Mouse (Mus musculus): Measurements from ENCODE around the gene Fam83d. TPM values are rescaled to one million over a fixed set of nuclear protein-coding genes. Genes with fewer than 3 reads are reported as not detected.

The Fam83d gene
- polyA plus RNA-seq, 1 experiment from 2014 or later: 57.6 TPM

DNA sequence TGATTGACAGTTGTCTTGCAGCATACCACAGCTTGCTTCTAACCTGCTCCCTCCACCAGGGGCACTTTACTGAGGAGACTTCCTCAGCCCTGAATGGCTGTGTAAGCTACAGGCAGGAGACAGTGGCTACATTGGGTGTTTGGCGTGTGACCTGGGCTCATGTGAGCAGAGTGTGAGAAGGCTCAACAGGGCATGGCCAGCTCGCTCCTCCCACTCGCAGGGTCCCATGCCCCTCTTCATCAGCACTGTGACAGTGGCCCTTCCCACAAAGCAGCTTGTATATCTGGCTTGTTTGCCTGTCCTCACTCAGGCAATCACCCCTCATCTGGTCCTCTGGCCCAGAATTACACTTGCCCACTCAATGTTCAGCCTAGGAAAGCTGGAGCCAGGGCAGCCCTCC lies 28.8 kb upstream of the Fam83d start:
- 0 out of 2 replicates have a peak, but pooled peaks have one; percentile 55 for ATAC-seq (ENCODE audit: low FRiP score, low TSS enrichment)
- no peaks in the 10 kb centered on the region for H3K9me3 ChIP-seq (ENCODE audit: control insufficient read depth, low read length)
- 76% methylated on average over 3 of the region's 3 CpGs for WGBS

DNA sequence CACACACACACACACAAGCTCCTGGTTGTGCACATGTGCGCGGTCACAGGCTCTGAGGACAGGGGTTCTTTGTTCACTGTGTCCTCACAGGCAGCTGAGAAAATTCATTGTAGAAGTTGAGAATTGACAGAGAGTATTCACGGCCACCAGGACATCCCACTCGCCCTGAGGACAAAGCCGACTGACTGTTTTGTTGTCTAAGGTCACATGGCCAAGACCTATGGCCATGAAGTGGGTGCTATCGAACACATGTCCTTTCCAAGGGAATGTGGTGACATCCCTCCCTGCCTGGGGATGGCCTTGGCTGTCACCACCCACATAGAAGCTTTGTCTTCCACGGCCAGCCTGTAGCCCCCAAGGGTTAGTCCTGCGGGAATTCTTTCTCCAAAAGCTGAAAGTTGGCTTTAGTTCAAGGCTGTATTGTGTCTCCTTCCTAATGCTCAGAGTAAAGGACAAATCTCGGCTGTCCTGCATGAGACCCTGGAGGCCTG lies 26.8 kb upstream of the Fam83d start:
- no peak overlapping the region for H3K4me2 ChIP-seq (replicated peaks; ENCODE audit: low read depth, low read length)
- WGBS: 67% methylated on average over 9 of the region's 9 CpGs
- H3K4me1 ChIP-seq (ENCODE audit: control insufficient read depth, insufficient read depth, low read length): no peaks in the 10 kb centered on the region
- no peak overlapping the region for H3K9ac ChIP-seq (ENCODE audit: low read depth, low read length)
- H3K36me3 ChIP-seq (ENCODE audit: control insufficient read depth, insufficient read depth, low read length): no peaks in the 10 kb centered on the region
- H3K27ac ChIP-seq (ENCODE audit: low read depth, low read length): no peak overlapping the region
- no peaks in the 10 kb centered on the region for H3K9me3 ChIP-seq (ENCODE audit: control insufficient read depth, low read length)
- no peak for ATAC-seq (ENCODE audit: low FRiP score, low TSS enrichment)
- no peaks in the 10 kb centered on the region for H3K27me3 ChIP-seq (ENCODE audit: control insufficient read depth, insufficient read depth, low read length)
- H3K4me3 ChIP-seq (ENCODE audit: low read length): no peak overlapping the region

More for the DNA sequence above, 28.8 kb upstream of the Fam83d start:
- no peaks in the 10 kb centered on the region for H3K36me3 ChIP-seq (ENCODE audit: control insufficient read depth, insufficient read depth, low read length)
- no peaks in the 10 kb centered on the region for H3K27me3 ChIP-seq (ENCODE audit: control insufficient read depth, insufficient read depth, low read length)
- no peaks in the 10 kb centered on the region for H3K4me1 ChIP-seq (ENCODE audit: control insufficient read depth, insufficient read depth, low read length)
- no peak overlapping the region for H3K27ac ChIP-seq (ENCODE audit: low read depth, low read length)
- no peak overlapping the region for H3K4me2 ChIP-seq (replicated peaks; ENCODE audit: low read depth, low read length)
- H3K4me3 ChIP-seq (ENCODE audit: low read length): no peak overlapping the region
- no peak overlapping the region for H3K9ac ChIP-seq (ENCODE audit: low read depth, low read length)

DNA sequence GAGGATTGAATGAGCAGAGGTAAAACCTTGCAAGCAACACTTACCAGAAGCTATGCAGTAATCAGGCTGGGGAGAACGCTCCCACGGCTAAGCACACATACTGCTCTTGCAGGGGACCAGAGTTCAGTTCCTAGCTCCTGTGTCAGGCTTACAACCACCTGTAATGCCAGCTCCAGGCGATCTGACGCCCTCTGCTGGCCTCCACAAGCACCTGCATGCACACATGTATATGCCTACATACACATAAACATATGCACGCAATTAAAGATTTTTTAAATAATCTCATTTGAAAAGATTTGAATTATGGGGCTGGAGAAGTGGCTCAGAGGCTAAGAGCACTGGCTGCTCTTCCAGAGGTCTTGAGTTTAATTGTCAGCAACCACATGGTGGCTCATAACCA lies 25.5 kb upstream of the Fam83d start:
- no peaks in the 10 kb centered on the region for H3K4me1 ChIP-seq (ENCODE audit: control insufficient read depth, insufficient read depth, low read length)
- no peak overlapping the region for H3K27ac ChIP-seq (ENCODE audit: low read depth, low read length)
- 74% methylated on average over 5 of the region's 5 CpGs for WGBS
- H3K36me3 ChIP-seq (ENCODE audit: control insufficient read depth, insufficient read depth, low read length): no peaks in the 10 kb centered on the region
- H3K4me2 ChIP-seq (replicated peaks; ENCODE audit: low read depth, low read length): no peak overlapping the region
- H3K9me3 ChIP-seq (ENCODE audit: control insufficient read depth, low read length): no peaks in the 10 kb centered on the region
- ATAC-seq (ENCODE audit: low FRiP score, low TSS enrichment): no peak
- no peak overlapping the region for H3K9ac ChIP-seq (ENCODE audit: low read depth, low read length)
- no peak overlapping the region for H3K4me3 ChIP-seq (ENCODE audit: low read length)
- H3K27me3 ChIP-seq (ENCODE audit: control insufficient read depth, insufficient read depth, low read length): no peaks in the 10 kb centered on the region

DNA sequence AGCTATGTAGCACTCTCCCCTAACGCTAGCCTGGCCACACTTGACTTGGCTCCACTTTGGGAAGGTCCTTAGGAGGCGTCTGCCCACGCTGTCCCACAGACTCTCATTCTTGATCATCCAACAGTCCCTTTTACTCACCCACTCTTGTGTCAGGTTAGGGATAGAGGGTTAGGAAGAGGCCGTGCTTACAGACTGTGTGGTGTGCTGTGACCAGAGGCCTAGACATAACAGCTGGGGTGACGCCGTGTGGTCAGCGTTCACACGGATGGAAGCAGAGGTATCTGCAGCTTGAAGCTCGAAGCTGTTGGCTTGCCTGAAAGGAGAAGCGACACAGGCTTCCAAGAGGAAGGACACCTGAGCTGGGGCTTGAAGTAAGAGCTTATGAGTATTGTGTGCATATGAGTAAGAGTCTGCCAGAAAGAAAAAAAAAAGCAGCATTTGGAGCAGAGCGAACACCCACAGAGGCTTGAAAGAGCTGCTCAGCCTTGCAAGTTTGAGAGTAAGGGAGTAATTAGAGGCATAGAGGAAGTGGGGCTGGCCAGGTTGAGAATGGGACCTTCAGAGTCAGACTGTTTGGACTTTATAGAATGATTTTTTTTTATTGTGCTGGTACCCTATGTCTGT lies 24.3 kb upstream of the Fam83d start:
- ATAC-seq (ENCODE audit: low FRiP score, low TSS enrichment): no peak
- no peak overlapping the region for H3K4me2 ChIP-seq (replicated peaks; ENCODE audit: low read depth, low read length)
- no peaks in the 10 kb centered on the region for H3K4me1 ChIP-seq (ENCODE audit: control insufficient read depth, insufficient read depth, low read length)
- H3K27ac ChIP-seq (ENCODE audit: low read depth, low read length): no peak overlapping the region
- no peaks in the 10 kb centered on the region for H3K27me3 ChIP-seq (ENCODE audit: control insufficient read depth, insufficient read depth, low read length)
- H3K9ac ChIP-seq (ENCODE audit: low read depth, low read length): no peak overlapping the region
- H3K4me3 ChIP-seq (ENCODE audit: low read length): no peak overlapping the region
- H3K9me3 ChIP-seq (ENCODE audit: control insufficient read depth, low read length): no peaks in the 10 kb centered on the region
- 87% methylated on average over 11 of the region's 11 CpGs for WGBS
- H3K36me3 ChIP-seq (ENCODE audit: control insufficient read depth, insufficient read depth, low read length): no peaks in the 10 kb centered on the region

DNA sequence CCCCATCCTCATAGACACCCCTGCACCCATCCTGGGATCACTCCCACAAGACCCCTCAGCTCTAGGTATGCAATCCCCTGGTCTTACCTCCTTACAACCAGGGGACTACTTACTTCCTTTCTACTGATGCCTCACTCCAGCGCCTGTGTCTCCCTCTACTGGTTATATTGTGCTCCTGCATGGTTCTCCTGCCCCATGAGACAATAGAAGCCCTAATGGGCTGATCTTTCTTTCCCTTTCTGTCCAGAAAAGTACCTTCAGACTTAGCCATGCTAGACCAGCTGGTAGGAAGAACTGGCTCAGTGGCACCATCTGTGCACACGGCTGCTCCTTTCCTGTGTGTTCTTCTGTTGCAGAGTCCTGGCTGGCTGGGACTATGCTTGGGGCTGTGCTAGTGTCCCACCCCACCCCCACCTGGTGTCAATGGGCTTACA lies 22.8 kb upstream of the Fam83d start:
- H3K9me3 ChIP-seq (ENCODE audit: control insufficient read depth, low read length): no peaks in the 10 kb centered on the region
- peak; percentile 65; the same call in 1 of the 2 replicates for ATAC-seq (ENCODE audit: low FRiP score, low TSS enrichment)
- WGBS: 21% methylated on average over 2 of the region's 2 CpGs

DNA sequence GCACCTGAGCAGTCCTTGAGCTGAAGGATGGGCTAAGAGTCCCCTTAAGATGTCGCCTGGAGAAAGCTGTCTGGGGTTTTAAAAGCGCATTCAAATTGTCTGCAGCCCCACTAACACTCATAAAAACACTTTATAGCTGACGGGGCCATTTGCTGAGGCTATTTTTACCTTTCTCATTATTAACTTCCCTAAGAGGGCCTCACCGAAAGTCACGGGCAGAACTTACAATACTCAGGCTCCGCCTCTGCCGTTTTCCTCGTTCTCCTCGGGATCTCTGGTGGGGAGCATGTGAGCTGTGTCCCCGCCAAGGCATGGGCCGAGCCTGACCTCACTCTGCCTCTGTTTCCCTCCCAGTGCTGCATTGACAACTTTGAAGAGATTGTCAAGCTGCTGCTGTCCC lies 21.7 kb upstream of the Fam83d start:
- no peak overlapping the region for H3K4me2 ChIP-seq (replicated peaks; ENCODE audit: low read depth, low read length)
- 54% methylated on average over 11 of the region's 11 CpGs for WGBS

More for the DNA sequence above, 22.8 kb upstream of the Fam83d start:
- H3K4me1 ChIP-seq (ENCODE audit: control insufficient read depth, insufficient read depth, low read length): no peaks in the 10 kb centered on the region
- H3K27ac ChIP-seq (ENCODE audit: low read depth, low read length): no peak overlapping the region
- H3K4me3 ChIP-seq (ENCODE audit: low read length): no peak overlapping the region
- no peak overlapping the region for H3K9ac ChIP-seq (ENCODE audit: low read depth, low read length)
- no peaks in the 10 kb centered on the region for H3K36me3 ChIP-seq (ENCODE audit: control insufficient read depth, insufficient read depth, low read length)
- no peak overlapping the region for H3K4me2 ChIP-seq (replicated peaks; ENCODE audit: low read depth, low read length)
- H3K27me3 ChIP-seq (ENCODE audit: control insufficient read depth, insufficient read depth, low read length): no peaks in the 10 kb centered on the region

DNA sequence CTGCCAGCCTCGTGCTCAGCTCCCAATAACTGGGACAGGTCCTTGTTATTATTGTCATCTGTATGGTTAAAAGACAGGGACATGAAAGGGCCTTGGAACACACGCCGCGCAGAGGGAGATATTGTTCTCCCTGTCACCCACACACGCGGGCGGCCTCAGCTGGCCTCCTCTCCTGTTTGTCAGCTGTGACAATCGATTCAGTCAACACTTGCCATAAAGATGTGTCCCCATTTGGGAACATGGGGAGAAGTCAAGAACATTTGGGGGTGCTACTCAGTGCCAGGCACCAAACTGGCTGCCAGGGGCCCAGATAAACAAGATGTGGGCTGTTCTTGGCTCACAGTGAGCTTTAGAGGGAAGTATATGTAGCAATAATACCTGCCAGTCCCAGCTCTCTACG lies 18.5 kb upstream of the Fam83d start:
- no peak overlapping the region for H3K9ac ChIP-seq (ENCODE audit: low read depth, low read length)

More for the DNA sequence above, 21.7 kb upstream of the Fam83d start:
- ATAC-seq (ENCODE audit: low FRiP score, low TSS enrichment): no peak
- H3K27me3 ChIP-seq (ENCODE audit: control insufficient read depth, insufficient read depth, low read length): no peaks in the 10 kb centered on the region
- H3K4me3 ChIP-seq (ENCODE audit: low read length): no peak overlapping the region
- H3K9me3 ChIP-seq (ENCODE audit: control insufficient read depth, low read length): no peaks in the 10 kb centered on the region
- H3K9ac ChIP-seq (ENCODE audit: low read depth, low read length): no peak overlapping the region
- H3K4me1 ChIP-seq (ENCODE audit: control insufficient read depth, insufficient read depth, low read length): no peaks in the 10 kb centered on the region
- no peaks in the 10 kb centered on the region for H3K36me3 ChIP-seq (ENCODE audit: control insufficient read depth, insufficient read depth, low read length)
- no peak overlapping the region for H3K27ac ChIP-seq (ENCODE audit: low read depth, low read length)

GRCm38 (mm10) chr2:158760231-158760630 lies 7.7 kb upstream of the Fam83d start:
- Histone ChIP-seq H3K9ac (ENCODE audit: low read depth, low read length) (no peak overlapping the region), H3K27ac (ENCODE audit: low read depth, low read length) (no peak overlapping the region), H3K27me3 (ENCODE audit: control insufficient read depth, insufficient read depth, low read length) (no peaks in the 10 kb centered on the region), H3K4me2 (replicated peaks; ENCODE audit: low read depth, low read length) (no peak overlapping the region), H3K4me3 (ENCODE audit: low read length) (no peak overlapping the region), H3K4me1 (ENCODE audit: control insufficient read depth, insufficient read depth, low read length) (no peaks in the 10 kb centered on the region), H3K9me3 (ENCODE audit: control insufficient read depth, low read length) (no peaks in the 10 kb centered on the region), H3K36me3 (ENCODE audit: control insufficient read depth, insufficient read depth, low read length) (no peaks in the 10 kb centered on the region; the same call in none of the 2 replicates)
- 71% methylated on average over 2 of the region's 2 CpGs for WGBS
- ATAC-seq (ENCODE audit: low FRiP score, low TSS enrichment): no peak

More for the DNA sequence above, 18.5 kb upstream of the Fam83d start:
- Histone ChIP-seq H3K4me1 (ENCODE audit: control insufficient read depth, insufficient read depth, low read length) (peaks cover 2% of the 10 kb centered on the region; the same call in 1 of the 2 replicates), H3K27ac (ENCODE audit: low read depth, low read length) (no peak overlapping the region), H3K36me3 (ENCODE audit: control insufficient read depth, insufficient read depth, low read length) (no peaks in the 10 kb centered on the region), H3K27me3 (ENCODE audit: control insufficient read depth, insufficient read depth, low read length) (no peaks in the 10 kb centered on the region), H3K9me3 (ENCODE audit: control insufficient read depth, low read length) (no peaks in the 10 kb centered on the region), H3K4me3 (ENCODE audit: low read length) (no peak overlapping the region), H3K4me2 (replicated peaks; ENCODE audit: low read depth, low read length) (no peak overlapping the region)
- WGBS: 87% methylated on average over 9 of the region's 9 CpGs
- no peak for ATAC-seq (ENCODE audit: low FRiP score, low TSS enrichment)

GRCm38 (mm10) chr2:158762339-158762738 lies 5.6 kb upstream of the Fam83d start:
- H3K4me3 ChIP-seq (ENCODE audit: low read length): no peak overlapping the region
- H3K9ac ChIP-seq (ENCODE audit: low read depth, low read length): no peak overlapping the region
- H3K27me3 ChIP-seq (ENCODE audit: control insufficient read depth, insufficient read depth, low read length): no peaks in the 10 kb centered on the region
- no peak for ATAC-seq (ENCODE audit: low FRiP score, low TSS enrichment)
- H3K27ac ChIP-seq (ENCODE audit: low read depth, low read length): no peak overlapping the region
- no peaks in the 10 kb centered on the region for H3K9me3 ChIP-seq (ENCODE audit: control insufficient read depth, low read length)
- WGBS: 87% methylated on average over 5 of the region's 5 CpGs
- H3K4me1 ChIP-seq (ENCODE audit: control insufficient read depth, insufficient read depth, low read length): no peaks in the 10 kb centered on the region
- H3K36me3 ChIP-seq (ENCODE audit: control insufficient read depth, insufficient read depth, low read length): no peaks in the 10 kb centered on the region; the same call in none of the 2 replicates
- H3K4me2 ChIP-seq (replicated peaks; ENCODE audit: low read depth, low read length): no peak overlapping the region
